Mouse (Mus musculus) heart, postnatal 0 days (tissue): Measurements from ENCODE around the gene F2.

Experiments
- CTCF ChIP-seq: IDR thresholded peaks from 2 replicates; pipeline ENCODE4 v1.5.1; 2016; ENCODE audit warnings: antibody characterized with exemption, control low read depth, low read depth
- EP300 ChIP-seq: IDR thresholded peaks from 2 replicates; pipeline ENCODE4 v1.6.1; 2016; ENCODE audit warnings: antibody characterized with exemption, low read depth

DNA sequence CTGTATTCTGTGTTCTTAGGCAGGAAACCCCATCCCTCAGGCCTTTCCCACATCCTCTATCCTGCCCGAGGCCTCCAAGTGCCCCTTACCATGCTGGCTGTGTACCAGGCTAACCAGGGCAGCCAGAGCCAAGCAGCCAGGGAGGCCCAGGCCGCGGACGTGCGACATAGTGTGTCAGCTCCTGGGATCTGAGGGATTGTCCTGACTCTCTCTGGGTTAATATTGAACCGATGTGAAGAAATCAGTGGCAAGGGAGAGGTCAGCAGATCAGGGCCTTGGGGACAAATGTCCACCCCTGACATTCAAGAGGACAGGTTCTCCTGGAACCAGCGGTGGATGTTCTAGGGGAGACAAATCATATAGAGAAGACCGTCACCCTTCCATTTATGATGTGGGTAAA is at the start of gene F2:
- TF ChIP-seq CTCF (no peak), EP300 (no peak)
